10 mouse cellular contexts compared by ENCODE assay signal in genomic region chr5:105650728-105651479, GRCm38 (mm10). TPM values are rescaled to one million over a fixed set of nuclear protein-coding genes. Genes with fewer than 3 reads are reported as not detected.
DNase-seq lines count a peak whose midpoint lies in the region; ATAC-seq and TF ChIP-seq lines count a peak whose summit lies in the region.
"Had no signal": no experiment of that assay in that cellular context is flagged by ENCODE, and none has a peak within 500 bp of the region (broad histone marks: within the 10 kb centered on the region; RNA-seq: fewer than 3 reads in every experiment).

No protein-coding gene starts in this region.

- ATAC-seq in liver, embryonic 13.5 days (ENCODE audit: low read depth): peak; percentile 49; the same call in 1 of the 2 replicates

- no peak for TF ChIP-seq POLR2A in kidney, adult 2 months (IDR thresholded peaks at IDR 0.05; ENCODE audit: low read depth, low read length)

- peak; percentile 33 for DNase-seq in kidney, adult 2 months
- DNase-seq in kidney, postnatal 4 days: no peak
- DNase-seq in MEL-GATA-1-ER (ENCODE audit: extremely low read depth, low read depth): peak; percentile 78
- no peak for DNase-seq in liver, embryonic 13.5 days
- peak; percentile 58 to 59 for DNase-seq in natural killer cell, adult 2 months (ENCODE audit: low spot score in 2 of 2)
- no peak for DNase-seq in frontal cortex, postnatal 36 days (ENCODE audit: low spot score in 2 of 2)
- no peak for DNase-seq in right cerebral cortex, postnatal 4 days
- no peak for DNase-seq in frontal cortex, adult 2 months (ENCODE audit: extremely low spot score in 1 of 2, low spot score in 1 of 2)
- DNase-seq: cerebellum, postnatal 36 days had no signal

- no peak for TF ChIP-seq CTCF in kidney, adult 2 months (conservative IDR thresholded peaks at IDR 0.05; ENCODE audit: insufficient read depth, insufficient read length, low read depth, low read length)

- H3K4me1 ChIP-seq in kidney, adult 2 months (ENCODE audit: control insufficient read depth, insufficient read depth, low read length): no peaks in the 10 kb centered on the region; the same call in 1 of the 2 replicates
- H3K4me1 ChIP-seq in liver, embryonic 13.5 days (replicated peaks): peaks cover 36% of the 10 kb centered on the region

- H3K27ac ChIP-seq in kidney, adult 2 months (ENCODE audit: insufficient read depth, low read depth, low read length): peak overlapping the region; percentile 2
- H3K27ac ChIP-seq in liver, embryonic 13.5 days: peak overlapping the region; percentile 43; the same call in 1 of the 2 replicates
- H3K27ac ChIP-seq: neural tube, embryonic 15.5 days had no signal

- 77% methylated on average over 8 of the region's 8 CpGs for WGBS in kidney, adult 2 months
- 21% methylated on average over 8 of the region's 8 CpGs for WGBS in liver, embryonic 13.5 days (ENCODE audit: insufficient replicate concordance)

- peak overlapping the region; percentile 61 for H3K9ac ChIP-seq in liver, embryonic 13.5 days
- H3K9ac ChIP-seq: neural tube, embryonic 15.5 days had no signal

- H3K4me2 ChIP-seq in liver, embryonic 13.5 days: peak overlapping the region; percentile 60
- H3K4me2 ChIP-seq: neural tube, embryonic 15.5 days had no signal

- no peaks in the 10 kb centered on the region for H3K27me3 ChIP-seq in kidney, adult 2 months (replicated peaks; ENCODE audit: control insufficient read depth, insufficient read depth, low read length)
- no peaks in the 10 kb centered on the region for H3K27me3 ChIP-seq in liver, embryonic 13.5 days
- H3K27me3 ChIP-seq: neural tube, embryonic 15.5 days had no signal

- H3K36me3 ChIP-seq in kidney, adult 2 months (ENCODE audit: control insufficient read depth, insufficient read depth, low read length): no peaks in the 10 kb centered on the region
- no peaks in the 10 kb centered on the region for H3K36me3 ChIP-seq in liver, embryonic 13.5 days
- H3K36me3 ChIP-seq: neural tube, embryonic 15.5 days had no signal

- H3K9me3 ChIP-seq in liver, embryonic 13.5 days (replicated peaks): no peaks in the 10 kb centered on the region
- H3K9me3 ChIP-seq: neural tube, embryonic 15.5 days had no signal

- no peak overlapping the region for H3K4me3 ChIP-seq in kidney, adult 2 months (ENCODE audit: insufficient read depth, low read depth, low read length)
- peak overlapping the region; percentile 41 for H3K4me3 ChIP-seq in liver, embryonic 13.5 days (replicated peaks)
- H3K4me3 ChIP-seq: neural tube, embryonic 15.5 days had no signal

RNA-seq across cellular contexts. Expression of gene Lrrc8d, which starts 48.9 kb away (rescaled TPM):
- polyA plus RNA-seq in kidney, adult 2 months (2012; rRNA removed): 34.4 and 35.4 TPM in 2 replicates
- 9.4 and 11.4 TPM in 2 replicates for polyA plus RNA-seq in liver, embryonic 13.5 days (2015; fragmentation: Nextera tagmentation; extraction: Ambion mirVana)
- 15.0 and 16.0 TPM in 2 replicates for polyA plus RNA-seq in frontal cortex, adult 2 months (2012; rRNA removed)

Comparison
In these comparisons a context has a peak if more than half of its experiments do, and no peak if none do; other contexts are left out.
1. DNase-seq: peak in kidney, adult 2 months (single experiment), MEL-GATA-1-ER (single experiment) and natural killer cell, adult 2 months (2 of 2); none in kidney, postnatal 4 days (0 of 2), liver, embryonic 13.5 days (single experiment), frontal cortex, postnatal 36 days (0 of 2), right cerebral cortex, postnatal 4 days (single experiment) and frontal cortex, adult 2 months (0 of 2).